Mouse (Mus musculus) midbrain, embryonic 12.5 days (tissue): ENCODE results near the gene Syne2. TPM values are rescaled to one million over a fixed set of nuclear protein-coding genes. Genes with fewer than 3 reads are reported as not detected.

ENCODE experiments used
- ATAC-seq: fragments of 200-750 bp; cut with Nextera tagmentation; 2 replicates; pipeline ENCODE4 v1.8.0; 2017; ENCODE audit warnings: low read depth, moderate TSS enrichment, moderate library complexity; ENCODE audit not compliant: low FRiP score
- H3K27ac ChIP-seq: fragments of 300-500 bp; sonication (generic); replicated peaks from 2 replicates; pipeline ENCODE4 v1.5.1; 2016; ENCODE audit warnings: mild to moderate bottlenecking
- H3K27me3 ChIP-seq: fragments of 300-500 bp; sonication (generic); 2 replicates; pipeline ENCODE4 v1.6.1; 2016; ENCODE audit warnings: mild to moderate bottlenecking
- H3K36me3 ChIP-seq: fragments of 300-500 bp; sonication (generic); 2 replicates; pipeline ENCODE4 v1.6.1; 2016
- H3K4me1 ChIP-seq: fragments of 300-500 bp; sonication (generic); 2 replicates; pipeline ENCODE4 v1.6.1; 2016
- H3K4me2 ChIP-seq: fragments of 300-500 bp; sonication (generic); replicated peaks from 2 replicates; pipeline ENCODE4 v1.6.1; 2016; ENCODE audit warnings: mild to moderate bottlenecking, moderate library complexity
- H3K4me3 ChIP-seq: fragments of 300-500 bp; sonication (generic); 2 replicates; pipeline ENCODE4 v1.5.1; 2016; ENCODE audit warnings: mild to moderate bottlenecking
- H3K9ac ChIP-seq: fragments of 300-500 bp; sonication (generic); replicated peaks from 2 replicates; pipeline ENCODE4 v1.6.1; 2016; ENCODE audit warnings: mild to moderate bottlenecking, moderate library complexity
- H3K9me3 ChIP-seq: fragments of 300-500 bp; sonication (generic); 2 replicates; pipeline ENCODE4 v1.6.1; 2016; ENCODE audit warnings: mild to moderate bottlenecking
- WGBS: fragments of 180-500 bp; shearing (Covaris S2); methylation state at CpG from one replicate; pipeline ENCODE4 v1.1.7; 2016; 5-methylcytosine and 5-hydroxymethylcytosine counted together
- polyA plus RNA-seq: library from polyadenylated mRNA; unstranded; fragments of >200 nt; fragmentation: Nextera tagmentation; extraction: Ambion mirVana; gene quantifications from 2 replicates; pipeline ENCODE4 v1.2.1, GENCODE M21; 2016

Gene Syne2
- polyA plus RNA-seq, 1 experiment from 2014 or later: 116 TPM

DNA sequence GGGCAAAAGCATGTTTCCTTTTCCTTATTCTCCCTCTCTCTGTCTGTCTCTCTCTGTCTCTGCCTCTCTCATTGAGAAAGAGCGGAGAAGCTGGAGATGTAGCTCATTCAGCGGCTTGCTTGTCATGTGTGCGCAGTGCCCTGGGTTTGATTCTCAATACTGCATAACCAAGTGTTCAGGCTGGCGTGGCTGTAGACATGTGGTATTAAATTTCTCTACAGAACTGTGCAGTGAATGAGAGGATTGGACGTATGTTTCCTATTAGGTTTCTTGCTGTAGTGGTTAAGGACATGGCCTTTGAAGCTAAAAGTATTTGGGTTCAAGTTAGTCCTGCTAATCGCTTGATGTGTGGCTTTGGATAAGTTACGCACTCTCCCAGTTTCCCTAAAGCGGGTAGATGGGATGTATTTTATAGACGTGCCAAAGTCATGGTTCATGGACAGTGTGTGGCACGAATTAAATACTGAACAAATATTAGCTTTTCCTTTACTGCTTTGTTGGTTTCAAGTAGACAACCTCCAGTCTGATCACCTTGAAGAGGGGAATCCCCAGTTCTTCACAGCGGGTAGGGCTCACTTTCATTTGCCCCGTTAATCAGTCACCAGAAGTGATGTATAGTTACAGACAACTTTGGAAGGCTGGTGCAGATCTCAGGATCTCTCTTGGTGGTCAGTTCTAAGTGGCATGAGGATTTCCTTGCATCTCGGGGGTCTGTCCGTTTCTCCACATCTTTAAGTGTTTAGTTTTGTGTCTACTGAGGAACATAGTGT is 16.2 kb downstream of the Syne2 start:
- Histone ChIP-seq H3K27ac (no peak overlapping the region), H3K4me2 (no peak overlapping the region), H3K9ac (no peak overlapping the region), H3K4me3 (no peak overlapping the region), H3K27me3 (peaks cover 4% of the 10 kb centered on the region; the same call in 1 of the 2 replicates), H3K4me1 (peaks cover 45% of the 10 kb centered on the region), H3K36me3 (no peaks in the 10 kb centered on the region), H3K9me3 (no peaks in the 10 kb centered on the region)
- WGBS: 76% methylated on average over 14 of the region's 14 CpGs
- ATAC-seq: no peak

DNA sequence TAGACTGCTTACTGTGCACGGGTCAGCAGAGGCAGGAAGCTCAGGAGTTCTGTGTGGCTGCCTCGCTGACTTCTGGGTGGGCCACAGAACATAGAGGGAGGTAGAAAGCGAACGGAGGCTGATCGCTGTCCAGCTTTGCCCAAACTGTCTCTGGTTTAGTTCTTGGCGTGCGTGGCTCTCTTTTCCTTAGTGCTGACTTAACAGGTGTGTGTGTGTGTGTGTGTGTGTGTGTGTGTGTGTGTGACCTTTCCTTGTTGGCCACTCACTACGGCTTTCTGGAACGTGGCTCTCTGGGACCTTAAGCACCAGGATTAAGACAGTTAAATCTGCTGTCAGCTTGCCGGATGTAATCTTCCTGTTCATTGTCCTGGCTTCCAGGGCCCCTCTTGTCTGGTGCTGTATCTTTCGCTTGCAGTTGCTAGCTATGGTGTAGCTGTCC is 18.6 kb downstream of the Syne2 start:
- Histone ChIP-seq H3K9ac (no peak overlapping the region), H3K27ac (no peak overlapping the region), H3K27me3 (peaks cover 4% of the 10 kb centered on the region; the same call in 1 of the 2 replicates), H3K4me3 (no peak overlapping the region), H3K9me3 (no peaks in the 10 kb centered on the region), H3K4me2 (peak overlapping the region; percentile 23), H3K36me3 (no peaks in the 10 kb centered on the region), H3K4me1 (peaks cover 42% of the 10 kb centered on the region)
- ATAC-seq: no peak
- 23% methylated on average over 11 of the region's 11 CpGs for WGBS

DNA sequence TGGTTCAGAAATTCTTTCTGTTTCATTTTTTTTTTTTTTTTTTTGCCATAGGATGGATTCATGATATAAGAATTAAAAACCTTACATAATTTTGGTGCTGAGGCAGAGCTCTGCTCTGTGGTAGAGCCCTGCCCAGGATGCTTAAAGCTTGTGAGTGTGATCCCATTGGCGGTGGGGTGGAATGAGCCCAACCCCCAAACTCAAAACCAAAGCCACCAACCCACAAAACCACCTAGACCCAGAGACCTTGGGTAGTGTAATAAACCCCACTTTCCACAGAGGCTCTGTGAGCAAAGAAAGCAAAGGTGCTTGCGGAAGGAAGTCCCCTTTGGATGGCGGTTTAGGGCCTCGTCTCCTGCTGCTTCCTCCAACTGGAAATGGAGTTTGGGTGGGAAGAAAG is 19.5 kb downstream of the Syne2 start:
- Histone ChIP-seq H3K4me2 (no peak overlapping the region), H3K4me3 (no peak overlapping the region), H3K4me1 (peaks cover 42% of the 10 kb centered on the region), H3K9me3 (no peaks in the 10 kb centered on the region), H3K27ac (no peak overlapping the region), H3K27me3 (peaks cover 4% of the 10 kb centered on the region; the same call in 1 of the 2 replicates), H3K36me3 (no peaks in the 10 kb centered on the region), H3K9ac (no peak overlapping the region)
- no peak for ATAC-seq
- WGBS: 83% methylated on average over 4 of the region's 4 CpGs

GRCm38 (mm10) chr12:75839083-75839736 is 21.3 kb downstream of the Syne2 start:
- peaks cover 35% of the 10 kb centered on the region for H3K4me1 ChIP-seq
- ATAC-seq: no peak
- no peak overlapping the region for H3K4me2 ChIP-seq
- H3K9ac ChIP-seq: no peak overlapping the region
- no peak overlapping the region for H3K4me3 ChIP-seq
- H3K27ac ChIP-seq: no peak overlapping the region
- 82% methylated on average over 11 of the region's 11 CpGs for WGBS
- no peaks in the 10 kb centered on the region for H3K36me3 ChIP-seq
- H3K27me3 ChIP-seq: no peaks in the 10 kb centered on the region
- H3K9me3 ChIP-seq: no peaks in the 10 kb centered on the region

- H3K27ac ChIP-seq: no peak overlapping the region
- H3K4me1 ChIP-seq: peaks cover 17% of the 10 kb centered on the region
- no peak overlapping the region for H3K9ac ChIP-seq
- H3K9me3 ChIP-seq: no peaks in the 10 kb centered on the region
- WGBS: 85% methylated on average over 7 of the region's 7 CpGs
- H3K36me3 ChIP-seq: no peaks in the 10 kb centered on the region
- no peak for ATAC-seq
- H3K4me3 ChIP-seq: no peak overlapping the region
- H3K4me2 ChIP-seq: no peak overlapping the region
- H3K27me3 ChIP-seq: no peaks in the 10 kb centered on the region
Measured at GRCm38 (mm10) chr12:75841183-75841582, 23.2 kb downstream of the Syne2 start.

DNA sequence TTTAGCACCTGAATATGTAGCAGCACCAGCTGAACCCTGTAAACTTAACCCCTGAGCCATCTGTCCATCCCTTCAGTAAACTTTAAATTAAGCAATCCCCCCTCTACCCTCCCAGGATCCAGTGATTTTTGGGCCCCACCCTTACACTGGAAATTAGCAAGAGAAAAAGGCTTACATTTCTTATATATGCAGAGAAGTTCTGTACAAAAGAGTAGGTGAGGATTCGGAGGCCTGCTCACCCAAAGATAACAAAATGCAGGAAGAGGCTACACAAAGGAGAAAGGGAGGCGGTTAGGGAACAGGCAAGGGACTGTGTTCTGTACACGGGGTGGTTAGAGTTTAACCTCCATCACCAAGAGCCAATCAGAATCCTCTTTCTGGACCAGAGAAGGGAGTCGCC is 26.4 kb downstream of the Syne2 start:
- Histone ChIP-seq H3K4me3 (no peak overlapping the region), H3K9ac (no peak overlapping the region), H3K27ac (no peak overlapping the region), H3K4me1 (peaks cover 3% of the 10 kb centered on the region; the same call in 1 of the 2 replicates), H3K9me3 (no peaks in the 10 kb centered on the region), H3K4me2 (no peak overlapping the region), H3K27me3 (no peaks in the 10 kb centered on the region), H3K36me3 (no peaks in the 10 kb centered on the region)
- 83% methylated on average over 4 of the region's 4 CpGs for WGBS
- ATAC-seq: no peak

DNA sequence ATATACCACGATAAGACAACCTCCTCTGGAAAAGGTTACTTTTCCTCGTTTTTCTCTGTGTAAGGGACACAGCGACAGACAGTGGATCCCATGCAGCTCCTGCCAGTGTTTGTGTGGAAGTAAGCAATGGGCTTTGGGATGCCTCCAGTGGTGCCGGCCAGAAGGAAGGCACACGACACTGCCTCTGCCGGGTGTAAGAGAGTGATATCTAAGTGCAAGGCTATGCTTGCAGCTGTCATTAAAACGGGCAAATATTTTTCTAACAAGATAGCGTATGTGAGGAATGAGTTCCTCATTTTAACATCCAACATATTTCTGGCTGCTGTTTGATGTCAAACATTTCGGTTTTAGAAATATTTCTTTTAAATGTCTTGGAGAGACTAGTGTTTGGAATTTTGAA is 27.1 kb downstream of the Syne2 start:
- Histone ChIP-seq H3K9me3 (no peaks in the 10 kb centered on the region), H3K9ac (no peak overlapping the region), H3K36me3 (no peaks in the 10 kb centered on the region), H3K27me3 (no peaks in the 10 kb centered on the region), H3K4me1 (peaks cover 2% of the 10 kb centered on the region; the same call in 1 of the 2 replicates), H3K4me3 (no peak overlapping the region), H3K4me2 (no peak overlapping the region), H3K27ac (no peak overlapping the region)
- ATAC-seq: no peak
- WGBS: 85% methylated on average over 9 of the region's 9 CpGs

- Histone ChIP-seq H3K27me3 (no peaks in the 10 kb centered on the region), H3K9me3 (no peaks in the 10 kb centered on the region), H3K4me2 (no peak overlapping the region), H3K36me3 (no peaks in the 10 kb centered on the region), H3K9ac (no peak overlapping the region), H3K27ac (no peak overlapping the region), H3K4me1 (0 out of 2 replicates have a peak, but pooled peaks cover 2% of the 10 kb centered on the region), H3K4me3 (no peak overlapping the region)
- 83% methylated on average over 12 of the region's 12 CpGs for WGBS
- ATAC-seq: no peak
Measured at GRCm38 (mm10) chr12:75846513-75846912, 28.6 kb downstream of the Syne2 start.

DNA sequence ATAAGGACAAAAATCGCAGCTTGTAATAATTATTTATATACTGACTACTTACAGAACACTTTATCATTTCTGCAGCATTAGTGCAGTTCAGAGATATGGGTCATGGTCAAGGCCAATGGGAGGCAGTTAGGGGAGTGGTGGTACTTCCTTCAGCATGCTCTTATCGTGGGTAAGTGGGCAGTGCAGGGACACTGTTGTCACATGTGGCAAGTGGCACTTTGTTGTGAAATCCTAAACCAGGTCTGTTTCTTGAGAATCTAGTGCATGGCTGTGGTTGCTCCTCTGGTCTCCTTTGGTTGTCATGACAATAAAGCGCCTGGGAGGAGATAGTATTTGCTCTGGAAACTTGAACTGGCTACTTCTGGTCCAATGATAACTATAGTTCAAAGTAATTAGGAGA is 32.3 kb downstream of the Syne2 start:
- no peak for ATAC-seq
- WGBS: 78% methylated on average over 3 of the region's 3 CpGs
- no peak overlapping the region for H3K4me3 ChIP-seq
- H3K27ac ChIP-seq: no peak overlapping the region
- no peaks in the 10 kb centered on the region for H3K9me3 ChIP-seq
- no peak overlapping the region for H3K9ac ChIP-seq
- H3K4me1 ChIP-seq: peaks cover 10% of the 10 kb centered on the region
- no peak overlapping the region for H3K4me2 ChIP-seq
- no peaks in the 10 kb centered on the region for H3K36me3 ChIP-seq
- no peaks in the 10 kb centered on the region for H3K27me3 ChIP-seq

DNA sequence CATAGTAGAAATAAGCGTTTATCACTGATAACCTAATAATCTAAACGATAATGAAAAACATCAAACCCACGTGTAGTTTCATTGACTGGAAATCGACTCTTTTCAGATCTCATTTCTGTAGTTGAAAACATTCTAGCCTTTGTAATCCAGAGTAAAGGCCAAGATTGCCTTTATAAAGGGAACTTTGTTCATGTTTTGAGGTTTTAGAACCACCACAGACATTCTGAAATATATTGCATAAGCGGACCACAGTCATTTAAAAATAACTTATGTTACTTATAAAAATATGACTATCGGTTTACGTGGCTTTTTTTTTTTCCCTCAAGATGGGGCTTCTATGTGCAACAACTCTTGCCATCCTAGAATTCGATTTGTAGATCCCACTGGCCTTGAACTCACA is 33.5 kb downstream of the Syne2 start:
- Histone ChIP-seq H3K9me3 (no peaks in the 10 kb centered on the region), H3K9ac (no peak overlapping the region), H3K4me1 (peaks cover 13% of the 10 kb centered on the region), H3K4me2 (no peak overlapping the region), H3K27me3 (no peaks in the 10 kb centered on the region), H3K27ac (no peak overlapping the region), H3K4me3 (no peak overlapping the region), H3K36me3 (no peaks in the 10 kb centered on the region)
- ATAC-seq: no peak
- WGBS: 91% methylated on average over 8 of the region's 8 CpGs

DNA sequence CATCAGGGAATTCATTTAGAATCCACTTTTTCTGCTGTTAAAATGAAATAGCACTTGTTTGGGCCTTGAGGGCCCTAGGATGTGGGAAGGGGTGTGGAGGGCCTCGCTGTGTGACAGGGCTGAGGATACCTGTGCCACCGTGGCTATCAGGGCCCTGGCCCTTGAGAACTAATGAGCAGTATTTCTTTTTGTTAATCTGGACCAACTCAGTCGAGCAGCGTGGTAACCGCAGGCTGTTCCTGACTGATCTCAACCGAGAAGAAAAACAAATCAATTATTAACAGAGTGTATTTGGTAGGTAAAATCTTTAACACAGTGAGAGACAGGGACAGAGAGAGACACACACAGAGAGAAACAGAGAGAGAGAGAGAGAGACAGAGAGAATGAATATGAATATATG is 34.5 kb downstream of the Syne2 start:
- Histone ChIP-seq H3K27ac (no peak overlapping the region), H3K36me3 (no peaks in the 10 kb centered on the region), H3K4me1 (peaks cover 14% of the 10 kb centered on the region), H3K27me3 (no peaks in the 10 kb centered on the region), H3K9me3 (no peaks in the 10 kb centered on the region), H3K4me3 (no peak overlapping the region), H3K9ac (no peak overlapping the region), H3K4me2 (no peak overlapping the region)
- WGBS: 64% methylated on average over 6 of the region's 6 CpGs
- ATAC-seq: no peak

DNA sequence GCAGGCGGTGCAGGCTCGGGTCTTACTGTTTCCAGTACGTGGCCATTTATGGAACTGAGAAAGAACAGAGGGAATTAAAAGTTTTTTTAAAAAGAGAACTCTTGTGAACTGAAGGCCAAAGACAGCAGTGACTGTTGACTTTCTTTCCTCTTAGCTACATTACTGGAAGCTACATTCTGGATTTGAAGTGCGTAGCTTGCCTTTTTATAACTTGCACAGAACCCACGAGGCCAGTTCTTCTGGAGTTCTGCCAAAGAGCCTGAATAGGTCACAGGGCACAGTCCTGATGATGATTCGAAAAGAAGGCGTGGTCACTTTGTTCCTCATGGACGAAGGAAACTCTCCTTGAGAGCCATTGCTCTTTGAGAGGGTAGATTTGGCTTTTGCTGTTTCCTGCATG is 35.6 kb downstream of the Syne2 start:
- Histone ChIP-seq H3K9ac (no peak overlapping the region), H3K4me1 (peaks cover 12% of the 10 kb centered on the region), H3K36me3 (no peaks in the 10 kb centered on the region), H3K4me3 (no peak overlapping the region), H3K9me3 (no peaks in the 10 kb centered on the region), H3K4me2 (no peak overlapping the region), H3K27me3 (no peaks in the 10 kb centered on the region), H3K27ac (no peak overlapping the region)
- ATAC-seq: no peak
- WGBS: 78% methylated on average over 8 of the region's 8 CpGs
